Mouse (Mus musculus) adrenal gland, postnatal 25 days (tissue): ENCODE measurements around the gene Letmd1. TPM values are rescaled to one million over a fixed set of nuclear protein-coding genes. Genes with fewer than 3 reads are reported as not detected.
A peak's percentile ranks its signal among the peaks of the same experiment; 100 is the strongest.
"Not testable (repeated sequence)": the region's sequence is repeated elsewhere in the genome, so short reads cannot be mapped to it uniquely, and the experiment has no call there.

Experiments
- DNase-seq: peaks from one replicate; pipeline ENCODE4 v3.0.0; 2021; ENCODE audit warnings: mixed read lengths
- long read RNA-seq: library from polyadenylated mRNA; stranded (forward); transcript quantifications from one replicate; pipeline ENCODE4 v2.0.0, GENCODE M21; 2021
- total RNA-seq: library from RNA; stranded (reverse); gene quantifications from 2 replicates; pipeline ENCODE4 v1.2.3, GENCODE M21; 2021

Letmd1 gene
- total RNA-seq, result 123 and 143 TPM in 2 replicates
- long read RNA-seq, transcript Letmd1-201 (9 exons, 2,502 nt), result major isoform, 95 of 147 reads
- long read RNA-seq, transcript Letmd1-206 (9 exons, 1,222 nt), result minor isoform, 8 of 147 reads
- long read RNA-seq, partial matches to known transcripts, result 16 of 147 reads
- long read RNA-seq, other reads (novel, unspliced or antisense), result 28 of 147 reads

DNA sequence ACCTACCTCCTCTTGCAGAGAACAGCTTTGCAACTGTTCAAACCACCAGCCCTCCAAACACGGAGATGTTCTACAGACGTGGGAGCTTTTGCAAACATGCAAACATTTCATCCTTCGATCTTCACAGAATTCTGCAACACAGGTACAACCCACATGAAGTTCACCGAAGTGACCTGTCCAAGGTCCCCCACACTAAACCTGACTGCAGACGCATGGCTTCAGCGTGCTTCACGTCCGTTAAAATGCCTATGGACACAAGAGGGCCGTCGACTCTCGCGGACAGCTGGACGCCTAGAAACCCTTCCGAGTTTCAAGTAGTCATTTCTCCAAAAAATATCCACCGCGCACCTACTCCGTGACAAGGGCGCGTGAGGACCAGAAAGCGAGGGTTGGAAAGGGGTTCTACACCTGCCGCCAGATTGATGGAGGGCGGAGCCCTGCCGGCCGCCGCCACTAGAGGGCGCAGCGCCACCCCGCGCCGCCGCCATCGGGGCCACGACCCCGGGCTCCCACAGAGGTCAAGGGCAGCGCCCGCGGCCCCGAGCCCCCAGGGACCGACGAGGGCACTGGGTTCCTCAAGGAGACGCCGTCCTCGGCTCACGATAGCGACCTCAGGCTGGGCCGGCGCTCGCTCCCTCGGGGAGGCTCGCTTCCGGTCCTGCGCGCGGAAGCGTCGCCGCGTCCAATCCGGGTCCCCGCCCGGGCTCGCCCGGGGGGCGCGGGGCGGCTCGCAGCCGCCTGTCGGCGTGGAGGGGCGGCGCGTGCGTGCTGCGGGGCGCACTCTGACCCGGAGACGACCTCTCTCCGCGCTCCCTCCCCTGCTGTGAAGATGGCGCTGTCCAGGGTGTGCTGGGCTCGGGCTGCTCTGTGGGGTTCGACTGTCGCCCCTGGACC is at the start of gene Letmd1:
TSS of gene Letmd1 (plus strand) at position 729 of the 894 bp plus-strand sequence.
- DNase-seq, result peak; percentile 91

DNA sequence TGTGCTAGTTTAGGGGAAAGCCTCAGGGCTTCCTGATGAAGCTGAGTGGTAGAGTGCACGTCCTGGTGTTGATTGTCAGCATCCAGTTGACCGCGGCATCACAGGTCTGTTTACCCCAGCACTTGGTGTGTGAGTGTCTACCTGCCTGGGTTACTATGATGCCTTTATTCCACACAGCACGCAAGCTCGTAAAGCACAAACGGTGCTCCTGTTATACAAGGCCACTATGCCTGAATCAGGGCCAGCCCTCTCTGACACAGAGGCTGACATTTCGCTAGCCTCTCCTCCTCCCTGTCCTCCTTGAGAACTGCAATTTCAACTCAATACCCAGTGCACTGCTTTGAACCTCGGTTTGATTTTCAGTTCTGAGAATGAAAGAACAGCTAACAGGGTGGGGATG is 49.5 kb upstream of the Letmd1 start:
- peak; percentile 62 for DNase-seq

GRCm38 (mm10) chr15:100419901-100420745 is 48.7 kb upstream of the Letmd1 start:
- DNase-seq, result no peak

DNA sequence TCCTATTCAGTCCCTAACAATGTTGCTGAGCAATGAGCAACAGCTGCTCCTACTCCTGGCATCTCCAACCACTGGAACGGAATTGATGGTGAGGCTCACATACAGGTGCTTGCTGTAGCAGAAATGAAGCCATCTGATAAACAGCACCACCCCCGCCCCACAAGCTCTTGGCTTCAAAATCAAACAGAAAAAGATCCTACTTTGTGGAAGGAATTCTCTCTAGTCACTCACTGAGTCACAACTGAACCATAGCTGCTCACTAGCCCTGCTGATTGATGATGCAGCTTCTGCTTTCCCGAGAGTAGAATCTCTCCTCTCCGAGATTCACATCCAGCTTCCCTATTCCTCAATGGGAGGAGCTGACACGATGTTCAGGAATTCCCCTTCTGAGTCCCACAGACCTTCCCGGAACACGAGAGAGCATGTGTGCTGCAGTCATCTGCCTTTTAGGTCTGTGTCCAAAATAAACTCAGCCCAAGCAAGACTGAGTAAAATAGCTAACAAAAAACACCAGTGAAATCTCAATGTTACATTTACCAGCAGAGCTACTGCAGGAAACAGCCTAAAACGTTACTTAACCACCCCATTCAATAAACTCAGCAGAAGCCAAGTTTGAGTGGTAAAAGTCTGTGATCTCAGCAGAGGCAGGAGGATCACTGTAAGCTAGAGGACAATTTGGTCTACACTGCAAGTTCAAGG is 47.6 kb upstream of the Letmd1 start:
- DNase-seq, result no peak

DNA sequence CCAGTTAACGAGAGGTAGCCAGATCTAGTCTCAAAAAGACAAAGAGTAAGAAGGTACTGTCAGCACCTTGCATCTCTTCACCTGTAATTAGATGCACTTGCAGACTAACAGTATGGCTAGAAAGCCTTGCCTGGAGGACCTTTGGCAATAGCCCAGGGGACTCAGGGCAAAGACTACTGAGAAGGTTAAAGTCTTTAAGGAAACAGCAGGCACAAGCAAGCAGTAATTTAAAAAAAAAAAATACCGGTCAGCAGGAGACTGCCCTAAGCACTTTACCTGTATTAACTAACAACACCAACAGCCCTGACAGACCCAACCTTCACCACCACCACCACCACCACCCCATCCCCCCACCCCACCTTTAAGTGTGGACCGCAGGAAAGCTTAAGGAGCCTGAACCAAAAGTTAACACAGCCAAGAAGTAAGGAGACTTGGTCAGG is 47.0 kb upstream of the Letmd1 start, which contains the start of gene Gm5475:
TSS of gene Gm5475 (plus strand) at position 390 of the 440 bp plus-strand sequence.
- DNase-seq, result not testable (repeated sequence)

GRCm38 (mm10) chr15:100422476-100422875 is 46.3 kb upstream of the Letmd1 start:
- peak; percentile 58 for DNase-seq

DNA sequence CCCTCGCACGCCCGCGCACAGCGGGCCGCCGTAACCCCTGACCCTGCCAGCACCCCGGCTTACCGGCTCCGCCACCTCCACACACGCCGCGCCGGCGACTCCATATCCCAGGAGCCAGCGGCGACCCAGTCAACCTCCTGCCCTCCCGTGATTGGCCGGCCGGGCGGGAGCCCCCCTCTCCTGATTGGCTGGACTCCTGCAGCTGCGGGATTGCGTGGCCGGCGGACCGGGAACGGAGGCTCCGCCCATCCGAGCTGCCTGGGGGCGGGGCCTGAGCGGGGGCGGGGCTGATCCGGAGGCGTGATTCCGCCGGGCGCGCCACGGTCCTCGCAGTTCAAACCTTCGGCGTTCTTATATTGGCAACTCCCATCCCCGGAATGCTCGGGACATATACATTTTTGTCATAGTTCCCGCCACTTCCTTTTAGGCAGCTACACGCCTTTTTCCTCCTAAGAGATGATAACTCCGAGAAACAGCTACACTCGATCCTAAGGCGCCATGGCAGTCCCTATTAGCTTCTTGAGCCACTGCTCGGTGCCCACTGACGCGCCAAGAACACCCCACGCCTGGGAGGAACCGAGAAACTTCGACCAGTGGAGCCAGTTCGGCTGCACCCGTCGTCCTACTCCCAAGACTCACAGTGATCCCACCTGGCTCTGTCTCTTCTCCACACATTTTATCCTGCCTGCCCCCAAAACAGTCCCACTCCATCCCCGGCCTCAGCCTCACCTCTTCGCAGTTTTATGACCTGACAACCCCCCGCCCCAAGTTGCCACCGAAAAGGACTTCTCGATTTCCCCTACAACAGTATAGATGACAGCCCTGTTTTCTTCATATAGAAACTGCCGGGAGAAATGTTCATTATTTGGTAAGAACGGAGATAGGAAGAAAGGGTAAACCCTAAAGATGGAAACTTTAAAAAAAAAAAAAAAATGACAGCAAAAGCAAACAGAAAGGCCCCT is 45.6 kb upstream of the Letmd1 start:
- peak; percentile 98 for DNase-seq

- no peak for DNase-seq
Observed at GRCm38 (mm10) chr15:100423916-100424315, 44.9 kb upstream of the Letmd1 start.

DNA sequence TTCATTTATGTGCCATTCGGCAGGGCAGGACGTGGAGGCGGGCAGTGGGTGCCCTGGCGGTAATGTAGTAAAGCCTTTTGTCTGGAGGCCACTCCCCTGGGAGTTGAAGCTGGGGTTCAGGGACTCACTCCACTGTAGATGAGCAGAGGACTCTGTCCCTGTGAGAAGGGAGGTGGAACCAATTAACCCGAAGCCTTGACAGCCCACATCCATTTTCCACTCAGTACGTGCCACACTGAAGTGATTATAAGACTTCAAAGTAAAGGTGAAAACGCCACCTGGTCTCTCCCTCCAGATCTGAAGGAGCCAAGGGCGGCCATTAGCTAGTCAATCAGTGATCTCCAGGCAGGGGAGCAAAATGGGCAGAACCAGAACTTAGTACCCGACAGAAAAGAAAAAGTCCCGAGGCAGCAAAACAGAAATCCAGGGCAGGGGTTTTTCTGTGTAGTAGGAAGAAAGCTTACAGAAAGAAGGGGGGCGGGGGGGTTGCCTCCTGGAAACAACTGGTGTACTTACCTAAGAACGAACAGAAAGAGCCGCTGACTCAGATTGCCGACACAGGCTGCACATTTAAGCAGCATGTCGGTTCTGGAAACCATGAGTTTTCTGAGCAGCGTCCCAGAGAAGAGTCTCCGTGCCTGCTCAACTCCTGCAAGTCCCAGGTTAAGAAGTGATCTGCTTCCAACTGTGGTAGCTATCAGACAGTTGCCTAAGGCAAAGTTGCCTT is 44.3 kb upstream of the Letmd1 start, which contains the start of gene Slc11a2:
TSS of gene Slc11a2 (minus strand) at position 677 of the 727 bp plus-strand sequence.
- DNase-seq, result no peak

GRCm38 (mm10) chr15:100428296-100428905 is 40.4 kb upstream of the Letmd1 start:
- peak; percentile 46 for DNase-seq

DNA sequence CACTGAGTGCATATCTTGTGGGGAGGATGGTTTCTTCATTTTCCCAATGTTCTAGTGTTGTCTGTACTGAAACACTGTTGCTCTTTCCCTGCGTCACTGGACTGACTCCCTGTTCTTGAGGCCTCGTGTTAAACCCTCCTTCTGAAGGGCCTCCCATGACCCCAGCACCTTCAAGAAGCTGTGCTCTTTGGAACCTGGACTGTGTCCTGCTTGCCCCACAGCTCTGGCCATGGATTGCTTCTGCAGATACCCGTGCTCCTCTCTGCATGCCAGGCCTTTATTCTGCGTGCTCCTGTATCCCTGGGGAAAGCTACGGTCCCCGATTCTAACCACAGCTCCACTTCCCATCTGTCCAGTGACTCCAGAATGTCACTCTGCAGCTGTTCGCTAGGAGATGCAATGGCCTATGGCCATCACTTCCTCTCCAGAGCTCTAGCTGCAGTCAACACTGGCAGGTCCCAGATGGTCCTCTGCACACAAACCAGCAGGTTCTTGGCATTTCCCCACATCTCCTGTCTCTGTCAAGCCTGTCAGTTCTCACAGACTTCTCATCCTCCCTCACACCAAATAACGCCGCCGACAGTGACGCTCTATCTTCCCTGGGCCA is 38.8 kb upstream of the Letmd1 start:
- no peak for DNase-seq

- DNase-seq, result no peak
Observed at GRCm38 (mm10) chr15:100433234-100433633, 35.6 kb upstream of the Letmd1 start.

- no peak for DNase-seq
Observed at GRCm38 (mm10) chr15:100436112-100436511, 32.7 kb upstream of the Letmd1 start.

GRCm38 (mm10) chr15:100436518-100436917 is 32.3 kb upstream of the Letmd1 start:
- no peak for DNase-seq

GRCm38 (mm10) chr15:100443126-100443922 is 25.5 kb upstream of the Letmd1 start:
- peak; percentile 85 for DNase-seq

- no peak for DNase-seq
Observed at GRCm38 (mm10) chr15:100446887-100447286, 21.9 kb upstream of the Letmd1 start.

GRCm38 (mm10) chr15:100448572-100448971 is 20.3 kb upstream of the Letmd1 start:
- DNase-seq, result no peak

- no peak for DNase-seq
Observed at GRCm38 (mm10) chr15:100449495-100449894, 19.3 kb upstream of the Letmd1 start.
